Comparison of ENCODE assay signal across 11 mouse cellular contexts in genomic region chr16:91265972-91266371, GRCm38 (mm10). TPM values are rescaled to one million over a fixed set of nuclear protein-coding genes. Genes with fewer than 3 reads are reported as not detected.
DNase-seq lines count a peak whose midpoint lies in the region.
"Had no signal": no experiment of that assay in that cellular context is flagged by ENCODE, and none has a peak within 500 bp of the region (broad histone marks: within the 10 kb centered on the region; RNA-seq: fewer than 3 reads in every experiment).

No protein-coding gene starts in this region.

- H3K4me3 ChIP-seq in heart, embryonic 10.5 days, result no peak overlapping the region
- H3K4me3 ChIP-seq: embryonic facial prominence, embryonic 10.5 days had no signal

- 77% methylated on average over 6 of the region's 6 CpGs for WGBS in heart, embryonic 10.5 days

- peaks cover 96% of the 10 kb centered on the region for H3K27me3 ChIP-seq in heart, embryonic 10.5 days (ENCODE audit: insufficient read depth, poor library complexity, severe bottlenecking)

- no peaks in the 10 kb centered on the region for H3K36me3 ChIP-seq in heart, embryonic 10.5 days
- H3K36me3 ChIP-seq: embryonic facial prominence, embryonic 10.5 days; G1E had no signal

- no peaks in the 10 kb centered on the region for H3K9me3 ChIP-seq in heart, embryonic 10.5 days
- H3K9me3 ChIP-seq: embryonic facial prominence, embryonic 10.5 days had no signal

- H3K27ac ChIP-seq in heart, embryonic 10.5 days, result no peak overlapping the region
- H3K27ac ChIP-seq: embryonic facial prominence, embryonic 10.5 days had no signal

- peaks cover 18% of the 10 kb centered on the region for H3K4me1 ChIP-seq in heart, embryonic 10.5 days

- DNase-seq in kidney, postnatal 10 days, result peak; percentile 17
- DNase-seq in kidney, adult 11 months, result no peak
- peak; percentile 35 to 59 for DNase-seq in cerebellum, postnatal 14 days
- DNase-seq in layer of hippocampus, postnatal 10 days (ENCODE audit: low spot score in 2 of 2), result peak; percentile 75 to 81
- peak; percentile 27 to 55 for DNase-seq in right cerebral cortex, adult 2 months (ENCODE audit: low spot score in 2 of 2)
- DNase-seq in kidney, adult 8-10 months, result no peak
- DNase-seq in heart, embryonic 10.5 days (ENCODE audit: low spot score), result no peak
- DNase-seq: lung, postnatal 14 days had no signal

RNA-seq across cellular contexts. Expression of gene Olig1, which starts 3.6 kb away (rescaled TPM):
- 100 to 1,000 TPM; 159 to 174 TPM for total RNA-seq in layer of hippocampus, postnatal 10 days (2021)
- 0.10 and 0.21 TPM in 2 replicates for polyA plus RNA-seq in heart, embryonic 10.5 days (2016; fragmentation: Nextera tagmentation; extraction: Ambion mirVana)
- total RNA-seq: G1E had no signal
- polyA plus RNA-seq: G1E had no signal

RNA-seq across cellular contexts. Expression of gene Olig2, which starts 40.7 kb away (rescaled TPM):
- 10 to 100 TPM; 36.0 to 44.8 TPM for total RNA-seq in layer of hippocampus, postnatal 10 days (2021)
- polyA plus RNA-seq in heart, embryonic 10.5 days (2016; fragmentation: Nextera tagmentation; extraction: Ambion mirVana), result not detected in 2 replicates
- total RNA-seq: adrenal gland, postnatal 36 days had no signal
- polyA plus RNA-seq: G1E had no signal

Comparison
In these comparisons a context has a peak if more than half of its experiments do, and no peak if none do; other contexts are left out.
1. DNase-seq: peak in kidney, postnatal 10 days (single experiment), cerebellum, postnatal 14 days (2 of 2), layer of hippocampus, postnatal 10 days (2 of 2) and right cerebral cortex, adult 2 months (2 of 2); none in kidney, adult 11 months (single experiment), kidney, adult 8-10 months (0 of 2) and heart, embryonic 10.5 days (single experiment).